Mouse (Mus musculus): ENCODE data around the gene Fggy.

- TF ChIP-seq CTCF (IDR thresholded peaks at IDR 0.05; ENCODE audit: control insufficient read depth, insufficient read depth, insufficient replicate concordance, low read depth, low read length), result no peak
- TF ChIP-seq POLR2A (IDR thresholded peaks at IDR 0.05; ENCODE audit: control insufficient read depth, low read depth, low read length), result no peak
Observed at GRCm38 (mm10) chr4:95875896-95876295, 318.6 kb downstream of the Fggy start.
